13 mouse cellular contexts compared by ENCODE assay signal in the genomic region with DNA sequence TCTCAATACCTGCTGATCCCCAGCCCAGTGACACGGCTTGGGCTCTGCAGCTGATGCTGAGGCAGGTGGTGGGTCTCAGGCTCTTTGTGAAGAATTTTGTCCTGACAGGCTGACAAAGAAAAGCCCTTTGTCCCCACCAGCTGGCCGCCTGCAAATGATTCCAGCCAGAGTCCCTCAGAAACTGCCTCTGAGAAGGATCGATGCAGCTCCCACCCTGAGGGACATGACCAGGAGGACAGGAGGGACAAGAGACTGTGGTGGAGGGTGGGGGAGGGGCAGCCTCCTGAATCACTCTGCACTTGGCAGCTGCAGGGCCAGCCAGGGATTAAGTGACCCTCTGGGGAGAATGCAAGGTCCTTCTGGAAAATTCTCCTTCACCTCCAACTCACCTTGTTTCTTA. TPM values are rescaled to one million over a fixed set of nuclear protein-coding genes. Genes with fewer than 3 reads are reported as not detected.
A peak's percentile ranks its signal among the peaks of the same experiment; 100 is the strongest.
DNase-seq lines count a peak whose midpoint lies in the region; ATAC-seq and TF ChIP-seq lines count a peak whose summit lies in the region.
"Had no signal": no experiment of that assay in that cellular context is flagged by ENCODE, and none has a peak within 500 bp of the region (broad histone marks: within the 10 kb centered on the region; RNA-seq: fewer than 3 reads in every experiment).

No protein-coding gene starts in this region.

- H3K27me3 ChIP-seq in forebrain, embryonic 12.5 days, result peaks cover 25% of the 10 kb centered on the region
- H3K27me3 ChIP-seq in forebrain, postnatal 0 days (ENCODE audit: insufficient read depth, low read length), result no peaks in the 10 kb centered on the region; the same call in 1 of the 2 replicates
- peaks cover 36% of the 10 kb centered on the region for H3K27me3 ChIP-seq in midbrain, embryonic 10.5 days (ENCODE audit: low read depth, poor library complexity, severe bottlenecking)
- no peaks in the 10 kb centered on the region for H3K27me3 ChIP-seq in midbrain, postnatal 0 days (ENCODE audit: insufficient read depth, low read length)
- H3K27me3 ChIP-seq in hindbrain, embryonic 14.5 days (ENCODE audit: control insufficient read depth, insufficient read depth, low read length), result no peaks in the 10 kb centered on the region

- no peak for TF ChIP-seq CTCF in forebrain, postnatal 0 days (IDR thresholded peaks at IDR 0.05; ENCODE audit: low read depth)
- no peak for TF ChIP-seq CTCF in midbrain, postnatal 0 days (IDR thresholded peaks at IDR 0.05)

- H3K9me3 ChIP-seq in forebrain, embryonic 12.5 days, result no peaks in the 10 kb centered on the region
- H3K9me3 ChIP-seq in forebrain, postnatal 0 days (ENCODE audit: low read length), result no peaks in the 10 kb centered on the region
- no peaks in the 10 kb centered on the region for H3K9me3 ChIP-seq in midbrain, embryonic 10.5 days (replicated peaks)
- H3K9me3 ChIP-seq in midbrain, postnatal 0 days (ENCODE audit: low read length), result no peaks in the 10 kb centered on the region
- H3K9me3 ChIP-seq in hindbrain, embryonic 14.5 days (ENCODE audit: control insufficient read depth, low read length), result no peaks in the 10 kb centered on the region
- H3K9me3 ChIP-seq: embryonic facial prominence, embryonic 13.5 days had no signal

- no peak overlapping the region for H3K4me2 ChIP-seq in forebrain, embryonic 12.5 days
- H3K4me2 ChIP-seq in forebrain, postnatal 0 days (ENCODE audit: low read depth), result no peak overlapping the region
- H3K4me2 ChIP-seq in midbrain, postnatal 0 days (ENCODE audit: low read depth, low read length, poor library complexity, severe bottlenecking), result no peak overlapping the region
- no peak overlapping the region for H3K4me2 ChIP-seq in hindbrain, embryonic 14.5 days (replicated peaks)
- H3K4me2 ChIP-seq: embryonic facial prominence, embryonic 13.5 days had no signal

- H3K36me3 ChIP-seq in forebrain, embryonic 12.5 days (replicated peaks), result no peaks in the 10 kb centered on the region
- H3K36me3 ChIP-seq in forebrain, postnatal 0 days (ENCODE audit: insufficient read depth), result no peaks in the 10 kb centered on the region
- H3K36me3 ChIP-seq in midbrain, embryonic 10.5 days, result no peaks in the 10 kb centered on the region
- no peaks in the 10 kb centered on the region for H3K36me3 ChIP-seq in midbrain, postnatal 0 days (ENCODE audit: insufficient read depth, low read length)
- no peaks in the 10 kb centered on the region for H3K36me3 ChIP-seq in hindbrain, embryonic 14.5 days (replicated peaks; ENCODE audit: control insufficient read depth, insufficient read depth)
- H3K36me3 ChIP-seq: embryonic facial prominence, embryonic 13.5 days had no signal

- 2% methylated on average over 3 of the region's 3 CpGs for WGBS in forebrain, embryonic 12.5 days
- 9% methylated on average over 3 of the region's 3 CpGs for WGBS in forebrain, postnatal 0 days
- 4% methylated on average over 3 of the region's 3 CpGs for WGBS in midbrain, embryonic 10.5 days
- WGBS in midbrain, postnatal 0 days, result 13% methylated on average over 3 of the region's 3 CpGs
- WGBS in hindbrain, embryonic 14.5 days, result 6% methylated on average over 3 of the region's 3 CpGs

- H3K4me1 ChIP-seq in forebrain, embryonic 12.5 days, result peaks cover 53% of the 10 kb centered on the region
- peaks cover 9% of the 10 kb centered on the region for H3K4me1 ChIP-seq in forebrain, postnatal 0 days (ENCODE audit: insufficient read depth)
- peaks cover 61% of the 10 kb centered on the region for H3K4me1 ChIP-seq in midbrain, embryonic 10.5 days
- H3K4me1 ChIP-seq in midbrain, postnatal 0 days (ENCODE audit: insufficient read depth, low read length), result peaks cover 8% of the 10 kb centered on the region; the same call in 1 of the 2 replicates
- H3K4me1 ChIP-seq in hindbrain, embryonic 14.5 days (replicated peaks; ENCODE audit: control insufficient read depth, insufficient read depth, low read length), result peaks cover 35% of the 10 kb centered on the region

- ATAC-seq in forebrain, embryonic 12.5 days (ENCODE audit: low FRiP score), result peak; percentile 51
- ATAC-seq in forebrain, postnatal 0 days, result no peak
- no peak for ATAC-seq in midbrain, postnatal 0 days (ENCODE audit: low FRiP score)
- ATAC-seq in hindbrain, embryonic 14.5 days (ENCODE audit: low FRiP score), result no peak

- H3K27ac ChIP-seq in forebrain, embryonic 12.5 days, result peak overlapping the region; percentile 78
- no peak overlapping the region for H3K27ac ChIP-seq in forebrain, postnatal 0 days (ENCODE audit: low read depth, low read length)
- peak overlapping the region; percentile 77 for H3K27ac ChIP-seq in midbrain, embryonic 10.5 days (replicated peaks)
- no peak overlapping the region for H3K27ac ChIP-seq in midbrain, postnatal 0 days (ENCODE audit: low read depth, low read length)
- peak overlapping the region; percentile 33; the same call in 1 of the 2 replicates for H3K27ac ChIP-seq in hindbrain, embryonic 14.5 days
- H3K27ac ChIP-seq: embryonic facial prominence, embryonic 13.5 days; gastrocnemius, adult 2 months; kidney, postnatal 0 days; left cerebral cortex, adult 2 months had no signal

- no peak overlapping the region for H3K9ac ChIP-seq in forebrain, embryonic 12.5 days
- H3K9ac ChIP-seq in forebrain, postnatal 0 days, result no peak overlapping the region
- H3K9ac ChIP-seq in midbrain, postnatal 0 days (replicated peaks; ENCODE audit: low read length, poor library complexity, severe bottlenecking), result no peak overlapping the region
- no peak overlapping the region for H3K9ac ChIP-seq in hindbrain, embryonic 14.5 days
- H3K9ac ChIP-seq: embryonic facial prominence, embryonic 13.5 days had no signal

- no peak overlapping the region for H3K4me3 ChIP-seq in forebrain, embryonic 12.5 days (replicated peaks)
- H3K4me3 ChIP-seq in forebrain, postnatal 0 days (ENCODE audit: low read depth, low read length), result no peak overlapping the region
- H3K4me3 ChIP-seq in midbrain, embryonic 10.5 days, result no peak overlapping the region
- H3K4me3 ChIP-seq in midbrain, postnatal 0 days (ENCODE audit: low read depth, low read length), result no peak overlapping the region
- no peak overlapping the region for H3K4me3 ChIP-seq in hindbrain, embryonic 14.5 days (replicated peaks; ENCODE audit: low read length)
- H3K4me3 ChIP-seq: embryonic facial prominence, embryonic 13.5 days; gastrocnemius, adult 2 months; left cerebral cortex, adult 2 months had no signal

- DNase-seq in forebrain, postnatal 0 days, result no peak
- peak; percentile 68 for DNase-seq in midbrain, embryonic 10.5 days (ENCODE audit: low spot score)
- DNase-seq in midbrain, postnatal 0 days (ENCODE audit: low spot score), result no peak
- DNase-seq in hindbrain, embryonic 14.5 days (ENCODE audit: low spot score), result no peak
- DNase-seq in retina, postnatal 1 day, result peak; percentile 86
- no peak for DNase-seq in right cerebral cortex, adult 18-20 months
- DNase-seq in left cerebral cortex, adult 8-10 months (ENCODE audit: low spot score in 2 of 2), result no peak

RNA-seq across cellular contexts. Expression of a gene that starts 0.7 kb away (rescaled TPM):
- polyA plus RNA-seq in forebrain, embryonic 12.5 days (2016; fragmentation: Nextera tagmentation; extraction: Ambion mirVana), result 20.2 and 20.8 TPM in 2 replicates
- total RNA-seq in forebrain, postnatal 0 days (2014; rRNA removed), result 14.9 and 17.8 TPM in 2 replicates
- 12.1 and 24.2 TPM in 2 replicates for polyA plus RNA-seq in forebrain, postnatal 0 days (2015; fragmentation: Nextera tagmentation; extraction: Ambion mirVana)
- 17.9 and 23.8 TPM in 2 replicates for polyA plus RNA-seq in midbrain, embryonic 10.5 days (2016; fragmentation: Nextera tagmentation; extraction: Ambion mirVana)
- 53.9 and 58.7 TPM in 2 replicates for total RNA-seq in midbrain, postnatal 0 days (2014; rRNA removed)
- 43.6 and 47.8 TPM in 2 replicates for polyA plus RNA-seq in midbrain, postnatal 0 days (2015; fragmentation: Nextera tagmentation; extraction: Ambion mirVana)
- 50.6 and 59.1 TPM in 2 replicates for polyA plus RNA-seq in hindbrain, embryonic 14.5 days (2014; fragmentation: Nextera tagmentation; extraction: Ambion mirVana)
- 10 to 100 TPM; 37.9 to 43.7 (median 41.7) TPM for total RNA-seq in left cerebral cortex, adult 8-10 months (2022)
- total RNA-seq: CH12.LX; gastrocnemius, adult 2 months had no signal

RNA-seq across cellular contexts. Expression of a gene that starts 57.7 kb away (rescaled TPM):
- 0.45 and 0.51 TPM in 2 replicates for polyA plus RNA-seq in forebrain, embryonic 12.5 days (2016; fragmentation: Nextera tagmentation; extraction: Ambion mirVana)
- total RNA-seq in forebrain, postnatal 0 days (2014; rRNA removed), result 0.23 and 0.29 TPM in 2 replicates
- 0.09 and 0.17 TPM in 2 replicates for polyA plus RNA-seq in forebrain, postnatal 0 days (2015; fragmentation: Nextera tagmentation; extraction: Ambion mirVana)
- polyA plus RNA-seq in midbrain, embryonic 10.5 days (2016; fragmentation: Nextera tagmentation; extraction: Ambion mirVana), result 0.14 and 0.52 TPM in 2 replicates
- 0.44 and 0.52 TPM in 2 replicates for total RNA-seq in midbrain, postnatal 0 days (2014; rRNA removed)
- 0.13 and 0.14 TPM in 2 replicates for polyA plus RNA-seq in midbrain, postnatal 0 days (2015; fragmentation: Nextera tagmentation; extraction: Ambion mirVana)
- 0.33 and 0.74 TPM in 2 replicates for polyA plus RNA-seq in hindbrain, embryonic 14.5 days (2014; fragmentation: Nextera tagmentation; extraction: Ambion mirVana)
- total RNA-seq in left cerebral cortex, adult 8-10 months (2022), result 1 to 10 TPM; 1.1 to 3.2 (median 1.2) TPM

Comparison
In these comparisons a context has a peak if more than half of its experiments do, and no peak if none do; other contexts are left out.
1. H3K27ac ChIP-seq: peak in forebrain, embryonic 12.5 days (single experiment), midbrain, embryonic 10.5 days (single experiment) and hindbrain, embryonic 14.5 days (single experiment); none in forebrain, postnatal 0 days (single experiment) and midbrain, postnatal 0 days (single experiment).
2. DNase-seq: peak in midbrain, embryonic 10.5 days (single experiment) and retina, postnatal 1 day (single experiment); none in forebrain, postnatal 0 days (single experiment), midbrain, postnatal 0 days (single experiment), hindbrain, embryonic 14.5 days (single experiment), right cerebral cortex, adult 18-20 months (single experiment) and left cerebral cortex, adult 8-10 months (0 of 2).